Mouse (Mus musculus) erythroblast, embryonic 14.5 days (primary cell): ENCODE results near the gene Rnf138rt1. TPM values are rescaled to one million over a fixed set of nuclear protein-coding genes. Genes with fewer than 3 reads are reported as not detected.

Source experiments
- H3K27me3 ChIP-seq: 2 replicates; pipeline ENCODE4 v1.6.1; 2012; ENCODE audit warnings: inconsistent platforms; ENCODE audit not compliant: control insufficient read depth
- H3K36me3 ChIP-seq: 2 replicates; pipeline ENCODE4 v1.6.1; 2012; ENCODE audit warnings: mild to moderate bottlenecking, inconsistent platforms; ENCODE audit not compliant: control insufficient read depth
- H3K4me1 ChIP-seq: 2 replicates; pipeline ENCODE4 v1.6.1; 2012; ENCODE audit warnings: inconsistent platforms; ENCODE audit not compliant: control insufficient read depth
- H3K4me3 ChIP-seq: replicated peaks from 2 replicates; pipeline ENCODE3; 2012; ENCODE audit warnings: moderate library complexity, mild to moderate bottlenecking, inconsistent platforms
- H3K9me3 ChIP-seq: 2 replicates; pipeline ENCODE4 v1.6.1; 2012; ENCODE audit warnings: low read length, inconsistent platforms, mixed read lengths; ENCODE audit not compliant: control insufficient read depth
- GATA1 ChIP-seq: IDR thresholded peaks from 2 replicates; pipeline ENCODE4 v1.6.1; 2012; ENCODE audit warnings: low read length, inconsistent platforms, mixed read lengths
- TAL1 ChIP-seq: IDR thresholded peaks from 3 replicates; pipeline ENCODE4 v1.6.1; 2012; ENCODE audit warnings: low read length, inconsistent platforms, mixed read lengths
- polyA plus RNA-seq: library from polyadenylated mRNA; stranded (reverse); fragments of >175 nt; gene quantifications from 2 replicates; pipeline ENCODE4 v1.2.3, GENCODE M21; 2012

Gene Rnf138rt1
- not detected in 2 replicates for polyA plus RNA-seq

GRCm38 (mm10) chrX:163760617-163761434, at the start of gene Rnf138rt1:
Gene Rnf138rt1, minus strand, starts transcription at chrX:163761329.
- H3K9me3 ChIP-seq, result no peaks in the 10 kb centered on the region; the same call in 1 of the 2 replicates
- no peaks in the 10 kb centered on the region for H3K36me3 ChIP-seq
- no peaks in the 10 kb centered on the region for H3K4me1 ChIP-seq
- peaks cover 16% of the 10 kb centered on the region for H3K27me3 ChIP-seq
- TF ChIP-seq GATA1, result no peak
- TF ChIP-seq TAL1, result no peak
- no peak within 1 kb of the TSS for H3K4me3 ChIP-seq

GRCm38 (mm10) chrX:163807270-163807669, 46.1 kb upstream of the Rnf138rt1 start:
- H3K36me3 ChIP-seq, result no peaks in the 10 kb centered on the region
- no peak overlapping the region for H3K4me3 ChIP-seq
- no peak for TF ChIP-seq TAL1
- no peak for TF ChIP-seq GATA1
- H3K27me3 ChIP-seq, result no peaks in the 10 kb centered on the region
- no peaks in the 10 kb centered on the region for H3K4me1 ChIP-seq
- no peaks in the 10 kb centered on the region for H3K9me3 ChIP-seq

GRCm38 (mm10) chrX:163766290-163766689, 5.2 kb upstream of the Rnf138rt1 start:
- no peak for TF ChIP-seq GATA1
- TF ChIP-seq TAL1, result no peak
- no peaks in the 10 kb centered on the region; the same call in 1 of the 2 replicates for H3K9me3 ChIP-seq
- H3K4me1 ChIP-seq, result no peaks in the 10 kb centered on the region
- H3K27me3 ChIP-seq, result peaks cover 3% of the 10 kb centered on the region
- H3K36me3 ChIP-seq, result no peaks in the 10 kb centered on the region
- H3K4me3 ChIP-seq, result no peak overlapping the region

GRCm38 (mm10) chrX:163761435-163761828, 303 bp upstream of the Rnf138rt1 start:
- Histone ChIP-seq H3K36me3 (no peaks in the 10 kb centered on the region), H3K4me1 (no peaks in the 10 kb centered on the region), H3K4me3 (no peak overlapping the region), H3K9me3 (no peaks in the 10 kb centered on the region; the same call in 1 of the 2 replicates), H3K27me3 (peaks cover 16% of the 10 kb centered on the region)
- TF ChIP-seq TAL1 (no peak), GATA1 (no peak)

- Histone ChIP-seq H3K4me1 (no peaks in the 10 kb centered on the region), H3K9me3 (no peaks in the 10 kb centered on the region), H3K4me3 (no peak overlapping the region), H3K36me3 (no peaks in the 10 kb centered on the region), H3K27me3 (no peaks in the 10 kb centered on the region)
- TF ChIP-seq TAL1 (no peak), GATA1 (no peak)
These were observed 15.1 kb downstream of the Rnf138rt1 start for GRCm38 (mm10) chrX:163745996-163746395.

GRCm38 (mm10) chrX:163743896-163744295, 17.2 kb downstream of the Rnf138rt1 start:
- TF ChIP-seq TAL1 (no peak), GATA1 (no peak)
- Histone ChIP-seq H3K27me3 (no peaks in the 10 kb centered on the region), H3K36me3 (no peaks in the 10 kb centered on the region), H3K4me3 (no peak overlapping the region), H3K9me3 (no peaks in the 10 kb centered on the region), H3K4me1 (no peaks in the 10 kb centered on the region)

GRCm38 (mm10) chrX:163738904-163739303, 22.2 kb downstream of the Rnf138rt1 start:
- Histone ChIP-seq H3K27me3 (no peaks in the 10 kb centered on the region), H3K9me3 (no peaks in the 10 kb centered on the region), H3K4me3 (no peak overlapping the region), H3K36me3 (no peaks in the 10 kb centered on the region), H3K4me1 (no peaks in the 10 kb centered on the region)
- TF ChIP-seq GATA1, result no peak
- no peak for TF ChIP-seq TAL1

- TF ChIP-seq GATA1, result no peak
- TF ChIP-seq TAL1, result no peak
- Histone ChIP-seq H3K27me3 (no peaks in the 10 kb centered on the region), H3K9me3 (no peaks in the 10 kb centered on the region), H3K4me3 (no peak overlapping the region), H3K4me1 (no peaks in the 10 kb centered on the region), H3K36me3 (no peaks in the 10 kb centered on the region)
These were observed 27.0 kb downstream of the Rnf138rt1 start for GRCm38 (mm10) chrX:163734145-163734544.

GRCm38 (mm10) chrX:163723630-163724029, 37.5 kb downstream of the Rnf138rt1 start:
- no peaks in the 10 kb centered on the region for H3K4me1 ChIP-seq
- no peaks in the 10 kb centered on the region for H3K9me3 ChIP-seq
- H3K36me3 ChIP-seq, result no peaks in the 10 kb centered on the region
- no peak for TF ChIP-seq TAL1
- TF ChIP-seq GATA1, result no peak
- H3K27me3 ChIP-seq, result no peaks in the 10 kb centered on the region
- H3K4me3 ChIP-seq, result no peak overlapping the region
